Mouse (Mus musculus): ENCODE results near the gene Rbfox3.

The Rbfox3 gene

DNA sequence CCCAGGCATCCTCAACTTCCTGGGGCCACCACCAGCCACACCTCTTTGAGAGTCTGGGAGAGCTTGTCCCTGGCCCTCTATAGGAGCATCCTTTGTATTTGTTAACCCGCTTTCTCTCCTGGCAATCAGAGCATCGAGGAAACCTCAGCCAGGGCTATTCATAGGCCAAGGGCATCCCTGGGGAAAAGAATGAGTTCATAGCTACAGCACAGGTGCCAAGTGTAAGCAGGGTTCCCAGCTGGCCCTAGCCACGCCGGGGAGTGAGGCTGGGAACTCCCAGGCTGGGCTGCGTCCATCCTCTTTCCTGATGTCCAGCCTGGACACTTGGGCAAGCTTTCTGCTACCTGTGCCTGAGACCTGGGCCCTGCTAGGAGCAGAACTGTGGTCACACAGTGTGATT is 241.6 kb downstream of the Rbfox3 start:
- DNase-seq (ENCODE audit: low spot score in 2 of 2) = no peak

DNA sequence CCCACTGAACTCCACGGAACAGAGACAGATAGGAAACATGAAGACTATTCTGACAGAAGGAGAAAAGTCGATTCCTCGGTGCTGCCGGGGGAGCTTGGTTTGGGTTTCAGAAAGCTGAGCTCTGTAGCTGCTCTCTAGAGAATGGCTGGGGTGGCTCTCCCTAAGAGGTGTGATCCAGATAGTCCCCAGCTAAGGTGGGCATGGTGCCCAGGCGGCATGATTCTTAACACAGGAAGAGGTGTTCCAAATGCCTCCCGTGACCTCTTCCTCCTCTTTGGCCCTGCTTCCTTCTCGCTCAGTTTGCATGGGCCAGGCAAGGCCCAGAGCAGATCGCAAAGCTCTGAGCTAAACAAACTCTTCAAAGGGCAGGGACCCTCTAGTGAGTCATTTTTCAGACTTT is 243.0 kb downstream of the Rbfox3 start:
- DNase-seq (ENCODE audit: low spot score in 2 of 2) = no peak

DNA sequence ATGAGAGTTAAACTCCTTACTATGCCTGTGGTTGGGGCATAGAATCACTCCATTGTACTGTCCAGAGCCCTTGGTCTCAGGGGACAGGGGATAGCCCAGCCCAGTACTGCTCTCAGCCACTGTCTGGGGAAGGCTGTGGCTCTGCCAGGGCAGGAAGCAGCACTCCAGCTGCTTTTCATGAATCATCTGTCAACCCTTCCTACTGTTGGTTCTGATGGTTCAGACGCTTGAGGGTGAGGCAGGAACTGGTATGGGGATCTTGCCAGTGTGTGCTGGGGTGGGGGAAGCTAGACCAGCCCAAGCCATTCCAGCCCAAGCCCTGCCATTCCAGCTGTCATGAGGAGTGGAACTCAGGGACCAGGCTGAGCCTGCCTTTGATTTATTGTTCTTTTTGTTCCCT is 243.5 kb downstream of the Rbfox3 start:
- no peak for DNase-seq (ENCODE audit: low spot score in 2 of 2)

DNA sequence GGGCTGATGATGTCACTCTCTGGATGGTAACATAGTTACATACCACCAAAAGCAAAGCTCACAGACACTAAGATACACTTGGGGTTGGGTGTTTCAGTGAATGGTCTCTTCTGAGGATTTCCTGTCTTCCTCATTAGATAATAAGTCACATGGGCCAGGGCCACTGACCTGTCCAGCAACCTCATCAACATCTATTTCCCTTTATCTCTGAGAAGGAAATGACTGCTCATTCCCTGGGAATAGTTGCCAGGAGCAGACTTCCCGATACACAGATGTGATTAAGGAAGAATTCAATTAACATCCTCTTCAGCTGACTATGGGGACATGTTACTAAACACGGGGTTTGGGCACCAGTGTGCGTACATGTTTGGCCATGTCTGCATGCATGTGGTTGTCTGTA is 245.2 kb downstream of the Rbfox3 start:
- no peak for DNase-seq (ENCODE audit: low spot score in 2 of 2)

DNA sequence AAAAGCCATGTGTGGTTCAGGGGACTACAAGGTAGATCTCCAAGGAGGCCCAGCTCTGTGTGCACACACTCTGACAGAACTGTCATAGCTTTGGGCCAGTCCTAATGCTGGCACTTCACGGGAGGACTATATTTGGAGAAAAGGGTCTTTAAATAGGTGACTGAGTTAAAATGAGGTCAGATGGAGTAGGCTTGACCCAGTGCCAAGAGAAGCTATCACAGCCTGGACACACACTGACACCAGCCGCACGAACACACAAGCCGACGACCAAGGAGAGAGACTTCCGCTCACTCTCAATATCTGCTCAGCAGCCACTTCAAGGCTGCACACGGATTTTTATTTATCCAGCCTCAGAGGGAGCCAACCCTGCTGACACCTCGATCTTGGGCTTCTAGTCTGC is 248.1 kb downstream of the Rbfox3 start:
- DNase-seq (ENCODE audit: low spot score in 2 of 2) = no peak

DNA sequence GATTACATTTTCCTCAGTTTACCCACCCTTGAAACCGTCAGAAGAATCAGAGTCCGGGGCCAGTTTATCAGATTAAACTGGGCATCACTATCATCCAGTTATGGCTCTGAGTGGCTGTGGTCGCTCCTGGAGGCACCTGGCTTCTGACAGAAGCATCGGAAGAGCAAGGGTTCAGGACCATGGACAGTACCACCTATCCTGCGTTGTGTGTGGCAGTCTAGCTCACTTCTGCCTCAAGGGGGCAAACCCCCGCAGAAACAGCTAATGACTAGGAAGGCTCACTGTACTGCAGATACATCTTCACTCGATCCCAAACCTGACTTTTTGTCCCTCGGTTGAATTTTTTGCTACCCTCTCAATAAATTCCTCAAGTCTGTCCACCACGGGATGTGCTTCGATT is 252.1 kb downstream of the Rbfox3 start:
- DNase-seq (ENCODE audit: low spot score in 2 of 2) = no peak

DNA sequence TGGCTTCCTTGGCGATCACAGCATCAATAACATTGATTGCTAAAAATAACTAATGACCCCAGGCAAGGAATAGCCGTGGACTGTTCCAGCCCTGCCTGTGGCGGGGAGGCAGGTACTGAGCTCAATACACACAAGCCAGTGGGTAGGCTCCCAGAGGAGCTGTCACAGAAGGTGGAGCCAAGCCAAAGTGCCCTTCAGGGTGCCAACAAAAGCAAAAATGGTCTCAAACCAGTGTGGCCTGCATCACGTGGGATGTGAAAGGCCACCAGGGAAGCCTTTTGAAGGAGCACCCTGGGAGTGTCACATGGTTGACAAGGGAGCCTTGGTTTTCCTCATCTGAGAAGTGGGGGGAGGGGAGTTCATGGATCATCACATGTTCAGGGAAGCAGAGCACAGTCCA is 255.6 kb downstream of the Rbfox3 start:
- DNase-seq (ENCODE audit: low spot score in 2 of 2) = no peak

DNA sequence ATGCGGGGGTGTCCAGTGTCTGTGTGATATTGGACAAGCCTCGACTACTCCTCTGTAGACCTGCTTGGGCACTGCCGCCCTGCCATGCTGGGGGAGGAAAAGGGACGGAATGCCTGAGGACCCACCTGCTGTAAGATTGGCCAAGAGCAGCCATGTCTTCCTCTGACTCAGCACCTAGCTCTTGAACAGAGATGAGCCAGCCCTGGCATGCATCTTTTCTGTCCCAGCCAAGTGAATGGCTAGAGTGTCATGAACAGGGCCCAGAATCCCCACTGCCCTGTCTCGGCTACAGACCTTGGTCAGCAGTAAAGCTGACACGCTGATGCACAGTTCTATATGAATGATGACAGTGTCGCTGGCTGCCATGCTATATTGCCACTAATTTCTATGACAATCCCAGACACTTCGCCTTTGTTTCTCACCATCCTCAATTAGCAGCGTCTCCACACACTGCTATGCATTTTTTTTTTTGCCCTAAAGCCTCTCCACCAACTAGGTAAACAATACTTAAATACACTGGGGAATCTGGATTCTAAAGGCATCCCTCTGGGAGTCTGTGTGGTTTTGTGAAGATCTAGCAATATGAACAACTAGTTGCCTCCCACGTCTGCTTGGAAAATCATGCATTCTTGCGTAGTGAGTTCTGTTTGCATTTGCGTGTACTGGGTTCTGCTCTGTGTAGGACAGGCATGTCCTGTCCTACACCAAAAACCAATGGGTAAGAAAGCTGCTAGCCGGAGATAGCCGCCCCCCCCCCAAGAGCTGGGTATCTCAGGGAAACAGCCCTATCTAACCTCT is 257.7 kb downstream of the Rbfox3 start:
- no peak for DNase-seq (ENCODE audit: low spot score in 2 of 2)

DNA sequence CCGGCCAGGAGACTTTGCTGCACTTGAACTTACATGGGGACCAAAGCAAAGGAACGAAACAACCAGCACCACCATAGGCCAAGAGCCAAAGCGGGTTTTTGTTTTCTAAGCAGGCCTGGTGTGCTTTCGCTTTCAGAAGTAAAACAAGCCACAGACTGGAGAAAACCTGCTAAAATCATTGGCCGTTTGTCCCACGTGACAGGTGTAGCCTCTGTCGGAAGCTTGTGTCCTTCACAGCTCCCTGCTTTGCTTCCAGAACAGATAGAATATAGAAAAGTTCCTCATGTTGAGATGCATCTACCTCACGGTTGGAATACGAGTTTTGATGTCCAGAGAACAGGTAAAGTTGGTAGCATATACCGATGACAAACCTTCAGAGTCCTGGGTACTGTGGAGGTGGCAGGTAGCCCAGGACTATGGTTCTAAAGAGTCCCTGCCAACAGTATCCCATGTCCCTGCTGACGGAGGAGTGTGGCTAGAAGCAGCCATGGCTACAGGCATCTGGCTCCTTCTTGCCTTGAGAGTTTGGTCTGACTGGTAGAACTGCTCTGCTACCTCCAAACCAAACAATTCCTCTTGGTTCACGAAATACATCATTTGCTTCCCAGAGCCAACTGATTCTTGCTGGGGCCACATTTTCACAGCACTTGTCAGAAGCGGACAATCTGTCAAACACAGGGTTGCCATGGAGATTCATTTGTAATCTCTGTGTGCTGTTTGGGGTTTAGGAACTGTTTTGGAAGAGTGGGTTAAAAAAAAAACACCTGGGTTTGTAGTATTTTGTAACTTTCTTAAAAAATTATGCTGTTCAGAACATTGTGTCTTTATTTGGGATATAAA is 258.8 kb downstream of the Rbfox3 start:
- DNase-seq (ENCODE audit: low spot score in 2 of 2) = no peak

DNA sequence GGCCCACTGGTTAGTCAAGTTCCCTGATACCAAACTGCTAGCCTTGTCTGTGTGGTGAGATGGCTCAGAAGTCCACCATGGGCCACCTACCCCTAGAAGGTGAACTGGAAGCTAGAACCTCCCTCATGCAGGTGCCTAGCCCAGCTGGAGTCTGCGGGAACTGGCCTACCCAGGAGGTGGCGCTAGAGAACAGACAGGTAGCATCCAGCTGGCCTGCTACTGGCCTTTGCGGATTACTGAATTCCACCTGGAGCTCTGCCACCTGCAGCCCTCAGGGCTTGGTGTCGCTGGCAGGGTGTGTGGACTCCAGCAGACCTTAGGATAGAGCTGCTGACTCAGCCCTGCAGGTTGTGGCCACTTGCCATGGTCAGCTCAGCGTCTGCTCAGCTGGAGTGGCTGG is 263.0 kb downstream of the Rbfox3 start:
- DNase-seq (ENCODE audit: low spot score in 2 of 2) = no peak

DNA sequence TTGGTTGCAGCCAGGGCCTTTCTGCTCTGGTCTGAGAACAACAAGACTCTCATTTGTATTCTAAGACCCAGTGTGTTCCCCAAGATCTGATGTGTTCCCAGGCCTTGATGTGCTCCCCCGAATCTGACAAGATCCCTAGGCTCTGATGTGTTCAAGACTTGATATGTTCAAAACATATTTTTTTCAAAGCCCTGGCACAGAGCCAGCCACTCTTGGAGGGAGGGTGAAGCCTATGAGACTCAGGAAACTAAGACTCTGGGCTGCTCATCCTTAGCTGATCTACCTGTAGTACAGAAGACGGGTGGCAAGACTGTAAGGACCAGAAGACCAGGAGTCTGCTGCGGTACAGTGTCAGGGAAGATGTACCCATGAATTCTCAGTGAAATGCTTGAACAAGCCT is 264.5 kb downstream of the Rbfox3 start:
- DNase-seq (ENCODE audit: low spot score in 2 of 2) = no peak

DNA sequence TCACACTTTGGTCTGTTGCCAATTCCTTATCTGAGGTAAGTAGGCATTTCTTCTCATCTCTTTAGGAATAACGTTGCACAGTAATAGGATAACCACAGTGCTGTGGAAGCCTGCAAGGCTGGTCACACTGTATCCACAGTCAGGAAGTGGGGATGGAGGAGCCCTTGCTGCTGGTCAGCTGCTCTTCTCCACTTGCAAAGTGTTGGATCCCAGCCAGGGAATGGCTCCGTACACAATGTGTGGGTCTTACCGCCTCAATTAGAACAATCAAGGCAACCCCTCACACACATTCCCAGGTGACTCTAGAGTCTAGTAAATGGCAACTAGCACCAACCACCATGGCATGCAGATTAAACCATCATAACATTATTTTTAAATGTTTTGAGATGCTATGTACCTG is 266.2 kb downstream of the Rbfox3 start:
- DNase-seq (ENCODE audit: low spot score in 2 of 2) = no peak

DNA sequence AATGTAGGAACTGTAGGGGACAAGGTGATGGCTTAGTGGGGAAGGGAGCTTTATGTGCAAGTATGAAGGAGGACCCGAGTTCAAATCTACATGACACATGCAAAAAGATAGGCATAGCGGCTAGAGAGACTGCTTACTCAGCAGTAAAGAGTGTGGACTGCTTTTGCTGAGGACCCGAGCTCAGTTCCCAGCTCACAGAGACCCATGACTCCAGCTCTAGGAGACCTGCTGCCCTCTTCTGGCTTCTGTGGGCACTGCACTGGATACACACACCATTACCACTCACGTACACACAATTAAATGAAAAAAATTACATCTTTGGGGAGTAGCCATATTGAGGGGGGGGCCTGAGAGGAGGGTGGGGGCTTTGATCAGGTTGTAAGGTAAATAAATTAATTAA is 270.7 kb downstream of the Rbfox3 start:
- no peak for DNase-seq (ENCODE audit: low spot score in 2 of 2)

DNA sequence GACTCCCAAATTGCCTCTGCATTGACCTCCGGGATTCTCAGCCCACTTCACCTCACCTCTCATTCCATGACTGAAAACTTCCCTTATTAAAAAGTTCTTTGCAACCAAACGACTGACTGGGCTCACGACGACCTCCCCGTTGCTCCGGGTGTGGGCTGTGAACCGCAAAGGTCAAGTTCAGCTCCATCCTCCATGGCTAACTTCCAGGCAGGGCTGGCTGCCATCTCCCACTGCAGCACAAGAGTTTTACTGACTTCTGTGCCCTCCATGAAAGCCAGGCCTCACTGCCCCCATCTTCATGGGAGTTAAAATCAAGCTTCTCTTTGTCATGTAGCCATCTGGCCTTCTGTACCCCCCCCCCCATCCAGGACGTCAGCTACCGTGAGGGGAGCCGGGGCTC is 273.7 kb downstream of the Rbfox3 start:
- DNase-seq (ENCODE audit: low spot score in 2 of 2) = no peak

DNA sequence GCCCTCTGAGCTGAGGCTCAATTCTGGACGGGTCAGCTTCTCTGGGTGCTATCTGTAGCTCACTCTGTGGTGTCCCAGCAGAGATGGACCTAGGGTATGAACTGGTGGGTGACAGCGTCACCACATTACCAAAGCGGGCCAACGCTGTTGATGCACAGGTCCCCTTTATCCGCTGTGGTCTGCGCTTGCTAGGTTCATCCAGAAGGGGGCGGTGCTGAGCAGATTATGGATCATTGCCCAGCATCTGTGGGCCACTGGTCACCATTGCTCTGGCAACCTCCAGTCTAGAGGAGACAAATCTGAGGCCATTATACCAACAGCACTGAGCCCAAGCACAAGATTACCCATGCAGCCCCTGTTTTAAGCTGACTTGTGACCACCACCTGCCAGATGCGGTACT is 276.8 kb downstream of the Rbfox3 start:
- no peak for DNase-seq (ENCODE audit: low spot score in 2 of 2)

DNA sequence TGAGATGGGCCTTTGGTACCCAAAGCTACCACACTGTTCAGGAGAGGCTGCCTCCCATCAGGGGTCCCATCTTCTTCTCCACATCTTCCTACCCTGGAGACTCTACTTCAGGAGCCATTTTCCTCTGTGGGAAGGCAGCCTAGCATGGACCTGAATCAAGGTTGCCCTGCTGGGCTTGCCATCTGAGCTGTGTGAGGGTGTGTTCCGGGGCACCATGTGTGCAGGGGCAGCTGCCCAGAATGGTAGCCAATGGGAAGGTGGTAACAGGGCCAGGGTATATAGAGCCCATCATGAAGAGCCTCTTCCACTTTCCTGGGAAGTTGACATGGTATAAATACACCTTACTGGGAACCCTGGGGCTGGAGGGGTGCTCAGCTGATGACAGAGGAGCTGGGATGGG is 281.7 kb downstream of the Rbfox3 start:
- no peak for DNase-seq (ENCODE audit: low spot score in 2 of 2)

DNA sequence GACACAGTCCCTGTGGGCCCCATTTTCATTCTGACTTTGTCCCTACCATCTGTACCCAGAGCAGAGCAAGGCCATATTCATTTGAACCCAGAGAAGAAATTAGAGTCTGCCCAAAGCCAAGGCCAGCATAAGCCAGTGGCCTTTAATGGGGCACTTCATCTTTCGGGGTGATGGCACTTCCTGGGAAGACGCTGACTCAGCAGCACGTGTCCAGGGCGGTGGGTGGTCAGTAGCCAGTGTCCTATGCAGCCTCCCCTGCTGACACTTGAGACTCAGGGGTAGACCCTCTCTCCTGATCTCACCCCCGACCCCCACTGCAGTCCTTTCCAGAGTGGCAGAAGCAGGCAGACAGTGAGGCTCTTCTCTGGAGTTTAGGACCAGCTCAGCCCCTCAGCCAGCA is 283.9 kb downstream of the Rbfox3 start:
- DNase-seq (ENCODE audit: low spot score in 2 of 2) = no peak

DNA sequence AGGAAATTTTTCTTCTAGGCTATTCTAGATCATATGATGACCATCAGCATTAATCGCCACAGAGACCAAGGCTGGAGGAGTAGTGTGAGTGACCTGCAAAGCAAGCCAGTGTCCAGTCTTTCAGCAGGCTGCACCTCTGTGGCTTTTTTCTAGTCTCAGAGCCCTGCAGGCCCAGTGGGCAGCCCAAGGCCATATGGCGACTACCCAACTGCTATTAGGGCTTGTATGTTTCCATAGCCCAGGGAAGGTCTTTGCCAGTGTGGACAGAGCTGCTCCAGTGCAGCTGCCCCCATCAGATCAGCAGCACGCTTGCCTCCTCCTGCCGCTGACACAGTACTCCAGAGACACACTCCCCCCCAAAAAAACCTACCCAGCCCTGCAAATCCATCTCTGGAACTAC is 290.5 kb downstream of the Rbfox3 start:
- no peak for DNase-seq (ENCODE audit: low spot score in 2 of 2)

DNA sequence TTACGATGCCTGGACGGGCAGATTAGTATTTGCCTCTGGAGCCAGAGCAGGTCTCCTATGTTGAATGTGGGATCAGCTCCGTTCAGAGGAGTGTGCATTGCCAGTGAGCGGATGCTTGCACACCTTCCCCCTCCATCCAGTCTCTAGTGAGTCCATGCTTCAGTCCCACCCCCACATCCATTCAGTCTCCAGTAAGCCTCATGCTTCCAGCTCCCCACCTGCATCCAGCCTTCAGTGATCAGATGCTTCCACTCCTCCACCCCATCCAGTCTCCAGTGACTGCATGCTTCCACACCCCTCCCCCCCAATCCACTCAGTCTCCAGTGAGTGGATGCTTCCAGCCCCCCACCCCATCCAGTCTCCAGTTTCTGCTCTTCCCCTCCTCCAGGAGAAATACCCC is 297.3 kb downstream of the Rbfox3 start:
- DNase-seq (ENCODE audit: low spot score in 2 of 2) = no peak

DNA sequence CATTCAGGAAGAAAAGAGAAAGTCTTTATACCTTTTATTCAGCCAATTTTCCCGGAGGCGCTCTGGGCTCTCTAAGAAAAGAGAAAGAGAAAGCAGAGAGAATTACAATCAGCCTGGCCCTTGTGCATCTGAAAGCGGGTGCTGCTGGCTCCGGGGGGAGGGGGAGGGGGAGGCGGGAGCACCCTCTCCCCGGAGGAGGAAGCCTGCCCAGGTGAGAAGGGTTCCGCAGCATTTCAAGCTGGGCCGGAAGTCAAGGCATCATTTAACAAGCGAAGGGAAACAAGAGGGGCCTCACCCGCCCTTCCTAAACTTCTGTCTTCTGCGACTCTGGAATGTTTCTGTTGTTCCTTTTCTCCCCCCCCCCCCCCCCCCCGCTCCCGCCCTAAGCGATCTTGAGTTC is 301.3 kb downstream of the Rbfox3 start:
- DNase-seq (ENCODE audit: low spot score in 2 of 2) = no peak

DNA sequence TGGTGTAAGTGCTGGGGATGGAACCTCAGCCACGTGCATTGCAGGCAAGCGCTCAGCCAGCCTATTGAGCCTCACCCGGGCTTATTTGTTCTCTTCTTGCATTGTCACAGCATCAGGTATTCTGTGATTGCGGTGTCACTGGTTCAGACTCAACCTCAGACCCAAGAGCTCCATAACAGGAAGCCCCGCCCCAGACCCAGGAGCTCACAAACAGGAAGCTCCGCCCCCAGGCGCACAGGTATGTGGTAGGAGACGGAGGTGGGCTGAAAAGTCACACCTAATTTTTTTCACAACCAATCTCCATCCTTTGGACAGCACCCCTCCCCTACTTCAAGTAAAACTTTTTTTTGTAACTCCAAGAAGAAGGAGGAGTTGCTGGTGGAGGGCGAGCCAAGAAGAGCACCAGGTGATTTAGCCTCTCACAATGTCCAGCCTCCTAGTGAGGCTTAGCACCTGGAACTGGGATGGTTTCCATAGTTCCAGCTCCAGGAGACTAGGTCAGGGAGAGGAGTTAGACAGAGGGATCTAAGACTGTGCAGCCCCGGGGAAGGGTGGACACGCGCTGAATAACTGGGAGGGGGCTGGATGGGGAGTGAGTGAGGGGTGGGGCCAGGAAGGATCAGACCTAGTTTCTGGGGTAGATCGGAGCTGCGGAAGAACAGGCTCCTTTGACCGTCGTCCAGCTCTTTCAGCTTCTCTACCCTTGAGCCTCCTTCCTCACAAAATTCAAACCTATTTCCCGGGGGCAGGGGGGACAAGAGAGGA is 302.0 kb downstream of the Rbfox3 start:
- no peak for DNase-seq (ENCODE audit: low spot score in 2 of 2)

DNA sequence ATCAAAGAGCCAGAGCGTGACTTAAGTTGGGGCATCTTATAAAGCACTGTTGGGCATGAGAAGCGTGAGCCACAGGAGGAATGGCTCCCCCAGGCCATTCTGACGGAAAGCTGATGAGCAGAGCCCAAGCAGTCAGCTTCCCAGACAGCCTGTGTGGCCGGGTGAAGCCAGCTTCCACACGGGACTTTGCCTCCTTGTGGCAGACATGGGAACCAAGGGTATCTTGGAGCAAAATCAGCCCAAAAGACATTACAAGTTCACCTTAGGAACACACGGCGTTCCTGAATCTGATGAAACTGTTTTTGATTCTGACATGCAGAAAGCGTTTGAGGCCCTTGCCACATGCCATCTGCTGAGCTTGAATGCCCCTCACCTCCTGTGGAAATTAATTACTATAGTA is 303.5 kb downstream of the Rbfox3 start:
- no peak for DNase-seq (ENCODE audit: low spot score in 2 of 2)

DNA sequence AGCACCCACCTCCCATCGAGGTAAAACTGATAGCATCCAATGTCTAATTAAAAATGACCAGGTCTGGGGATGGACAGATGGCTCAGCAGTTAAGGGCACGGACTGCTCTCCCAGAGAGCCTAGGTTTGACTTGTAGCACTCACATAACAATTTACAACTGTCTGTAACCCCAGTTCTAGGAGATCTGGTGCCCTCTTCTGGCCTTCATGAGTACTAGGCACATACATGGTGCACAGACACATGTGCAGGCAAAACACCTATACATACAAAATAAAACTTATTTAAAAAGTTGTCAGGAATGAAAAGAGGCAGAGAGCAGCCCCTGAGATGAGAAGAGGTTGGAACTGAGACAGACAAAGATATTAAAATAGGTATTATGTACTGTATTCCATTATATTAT is 305.8 kb downstream of the Rbfox3 start:
- DNase-seq (ENCODE audit: low spot score in 2 of 2) = no peak

Measured in frontal cortex, postnatal 10 days (tissue).